Mouse (Mus musculus): Measurements from ENCODE around the gene Map1b. TPM values are rescaled to one million over a fixed set of nuclear protein-coding genes. Genes with fewer than 3 reads are reported as not detected.

The Map1b gene
- polyA plus RNA-seq, 1 experiment from 2014 or later: 460 TPM

DNA sequence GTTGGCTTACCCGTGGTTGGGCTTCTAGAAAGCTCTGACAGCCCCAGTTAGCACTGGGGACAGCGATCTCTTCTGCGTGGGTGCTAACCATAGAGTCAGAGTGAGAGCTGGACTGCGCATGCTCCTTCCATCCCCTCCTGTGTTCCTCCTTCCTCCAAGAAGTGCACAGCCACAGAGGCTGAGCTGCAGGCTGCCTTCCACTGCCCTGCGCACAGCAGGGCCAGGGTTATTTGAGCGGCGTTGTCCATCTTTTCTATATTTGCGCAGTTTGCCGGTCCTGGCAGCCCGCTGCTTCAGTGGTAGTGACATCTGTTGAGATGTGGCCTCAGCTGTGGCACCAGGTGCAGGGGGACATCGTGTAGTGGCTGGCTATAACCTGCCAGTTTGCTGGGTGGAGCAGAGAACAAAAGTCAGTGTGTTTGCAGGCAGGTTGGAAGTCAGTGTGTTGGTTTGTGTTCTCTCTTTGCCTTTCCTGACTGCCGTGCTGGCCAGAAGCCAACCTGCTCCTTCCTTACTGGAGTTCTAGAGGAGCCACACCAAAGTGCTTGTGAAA lies 118.1 kb downstream of the Map1b start:
- DNase-seq (ENCODE audit: extremely low spot score, low spot score): no peak
- peaks cover 48% of the 10 kb centered on the region for H3K4me1 ChIP-seq
- H3K4me3 ChIP-seq: no peak overlapping the region
- H3K27me3 ChIP-seq (ENCODE audit: poor library complexity, severe bottlenecking): no peaks in the 10 kb centered on the region
- peak overlapping the region; percentile 60 for H3K27ac ChIP-seq
- 95% methylated on average over 12 of the region's 12 CpGs for WGBS
- H3K9me3 ChIP-seq: no peaks in the 10 kb centered on the region
- H3K36me3 ChIP-seq (replicated peaks): peaks cover 38% of the 10 kb centered on the region

- 58% methylated on average over 7 of the region's 7 CpGs for WGBS
- Histone ChIP-seq H3K9me3 (no peaks in the 10 kb centered on the region), H3K27ac (peak overlapping the region; percentile 60), H3K4me3 (no peak overlapping the region), H3K36me3 (replicated peaks) (peaks cover 30% of the 10 kb centered on the region), H3K4me1 (peaks cover 48% of the 10 kb centered on the region), H3K27me3 (ENCODE audit: poor library complexity, severe bottlenecking) (no peaks in the 10 kb centered on the region)
- no peak for DNase-seq (ENCODE audit: extremely low spot score, low spot score)
Observed at GRCm38 (mm10) chr13:99397228-99397627, 119.1 kb downstream of the Map1b start.

DNA sequence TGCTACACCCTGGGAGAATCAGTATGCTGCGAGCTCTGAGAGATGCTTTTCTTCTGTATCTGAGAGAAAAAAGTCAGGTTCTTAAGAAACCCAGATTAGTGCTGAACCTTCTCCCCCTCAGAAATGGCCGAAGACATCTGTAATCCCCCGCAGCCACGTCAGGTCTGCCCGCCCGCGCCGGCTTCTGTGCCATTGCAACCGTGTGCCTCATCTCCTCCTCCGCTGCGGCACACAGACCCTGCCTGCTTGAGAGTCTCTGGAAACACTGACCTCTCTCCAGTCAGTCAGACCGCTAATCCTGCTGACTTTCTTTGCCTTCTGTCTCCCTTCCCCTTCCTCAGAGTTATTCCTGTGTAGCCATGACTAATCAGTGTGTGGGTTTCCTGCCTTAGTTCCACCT lies 120.8 kb downstream of the Map1b start:
- no peaks in the 10 kb centered on the region for H3K27me3 ChIP-seq (ENCODE audit: poor library complexity, severe bottlenecking)
- 34% methylated on average over 12 of the region's 12 CpGs for WGBS
- no peak for DNase-seq (ENCODE audit: extremely low spot score, low spot score)
- 0 out of 2 replicates have a peak overlapping the region, but pooled peaks have one; percentile 5 for H3K4me3 ChIP-seq
- H3K9me3 ChIP-seq: no peaks in the 10 kb centered on the region
- H3K27ac ChIP-seq: peak overlapping the region; percentile 78
- H3K36me3 ChIP-seq (replicated peaks): peaks cover 24% of the 10 kb centered on the region
- H3K4me1 ChIP-seq: peaks cover 49% of the 10 kb centered on the region

GRCm38 (mm10) chr13:99394694-99395093 lies 121.6 kb downstream of the Map1b start:
- Histone ChIP-seq H3K27ac (peak overlapping the region; percentile 78), H3K4me1 (peaks cover 49% of the 10 kb centered on the region), H3K36me3 (replicated peaks) (peaks cover 26% of the 10 kb centered on the region), H3K9me3 (no peaks in the 10 kb centered on the region), H3K27me3 (ENCODE audit: poor library complexity, severe bottlenecking) (no peaks in the 10 kb centered on the region), H3K4me3 (no peak overlapping the region)
- WGBS: 58% methylated on average over 3 of the region's 3 CpGs
- DNase-seq (ENCODE audit: extremely low spot score, low spot score): no peak

- 86% methylated on average over 3 of the region's 3 CpGs for WGBS
- Histone ChIP-seq H3K4me1 (peaks cover 46% of the 10 kb centered on the region), H3K27me3 (ENCODE audit: poor library complexity, severe bottlenecking) (no peaks in the 10 kb centered on the region), H3K4me3 (no peak overlapping the region), H3K27ac (no peak overlapping the region), H3K36me3 (replicated peaks) (peaks cover 29% of the 10 kb centered on the region), H3K9me3 (no peaks in the 10 kb centered on the region)
- no peak for DNase-seq (ENCODE audit: extremely low spot score, low spot score)
Observed at GRCm38 (mm10) chr13:99393128-99393527, 123.2 kb downstream of the Map1b start.

DNA sequence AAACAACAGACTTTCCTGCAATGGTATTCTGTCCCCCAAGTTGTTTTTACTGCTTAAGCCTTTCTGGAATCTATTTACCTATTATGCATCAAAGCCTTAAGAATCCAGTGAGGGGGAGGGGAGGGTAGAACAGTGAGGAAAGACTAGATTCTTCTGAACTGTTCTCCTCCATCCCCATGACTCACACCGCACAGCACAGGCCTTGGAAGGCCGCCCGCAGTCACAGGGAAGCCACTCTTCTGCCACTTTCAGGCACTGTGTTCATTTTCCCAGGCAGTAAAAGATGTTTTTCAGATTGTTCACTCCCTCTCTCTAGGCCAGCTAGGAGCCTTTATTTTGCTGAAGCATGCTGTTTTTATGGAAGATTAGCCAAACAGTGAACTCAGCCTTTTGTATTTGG lies 124.9 kb downstream of the Map1b start:
- H3K4me3 ChIP-seq: no peak overlapping the region
- peaks cover 31% of the 10 kb centered on the region for H3K4me1 ChIP-seq
- no peaks in the 10 kb centered on the region for H3K9me3 ChIP-seq
- no peaks in the 10 kb centered on the region for H3K27me3 ChIP-seq (ENCODE audit: poor library complexity, severe bottlenecking)
- no peak for DNase-seq (ENCODE audit: extremely low spot score, low spot score)
- peaks cover 19% of the 10 kb centered on the region for H3K36me3 ChIP-seq (replicated peaks)
- 89% methylated on average over 3 of the region's 3 CpGs for WGBS
- peak overlapping the region; percentile 48; the same call in 1 of the 2 replicates for H3K27ac ChIP-seq

GRCm38 (mm10) chr13:99387901-99388811 lies 128.2 kb downstream of the Map1b start:
- H3K27ac ChIP-seq: no peak overlapping the region
- no peaks in the 10 kb centered on the region for H3K27me3 ChIP-seq (ENCODE audit: poor library complexity, severe bottlenecking)
- no peaks in the 10 kb centered on the region for H3K9me3 ChIP-seq
- no peak overlapping the region for H3K4me3 ChIP-seq
- peaks cover 20% of the 10 kb centered on the region for H3K4me1 ChIP-seq
- DNase-seq (ENCODE audit: extremely low spot score, low spot score): no peak
- peaks cover 31% of the 10 kb centered on the region for H3K36me3 ChIP-seq (replicated peaks)
- WGBS: 86% methylated on average over 7 of the region's 7 CpGs

GRCm38 (mm10) chr13:99386341-99386740 lies 130.0 kb downstream of the Map1b start:
- 91% methylated on average over 7 of the region's 7 CpGs for WGBS
- Histone ChIP-seq H3K4me1 (peaks cover 22% of the 10 kb centered on the region), H3K36me3 (replicated peaks) (peaks cover 31% of the 10 kb centered on the region), H3K27ac (no peak overlapping the region), H3K27me3 (ENCODE audit: poor library complexity, severe bottlenecking) (no peaks in the 10 kb centered on the region), H3K4me3 (no peak overlapping the region), H3K9me3 (no peaks in the 10 kb centered on the region)
- no peak for DNase-seq (ENCODE audit: extremely low spot score, low spot score)

GRCm38 (mm10) chr13:99385911-99386310 lies 130.4 kb downstream of the Map1b start:
- Histone ChIP-seq H3K27ac (no peak overlapping the region), H3K36me3 (replicated peaks) (peaks cover 35% of the 10 kb centered on the region), H3K4me3 (no peak overlapping the region), H3K4me1 (peaks cover 17% of the 10 kb centered on the region), H3K9me3 (no peaks in the 10 kb centered on the region), H3K27me3 (ENCODE audit: poor library complexity, severe bottlenecking) (no peaks in the 10 kb centered on the region)
- 92% methylated on average over 6 of the region's 6 CpGs for WGBS
- DNase-seq (ENCODE audit: extremely low spot score, low spot score): no peak

DNA sequence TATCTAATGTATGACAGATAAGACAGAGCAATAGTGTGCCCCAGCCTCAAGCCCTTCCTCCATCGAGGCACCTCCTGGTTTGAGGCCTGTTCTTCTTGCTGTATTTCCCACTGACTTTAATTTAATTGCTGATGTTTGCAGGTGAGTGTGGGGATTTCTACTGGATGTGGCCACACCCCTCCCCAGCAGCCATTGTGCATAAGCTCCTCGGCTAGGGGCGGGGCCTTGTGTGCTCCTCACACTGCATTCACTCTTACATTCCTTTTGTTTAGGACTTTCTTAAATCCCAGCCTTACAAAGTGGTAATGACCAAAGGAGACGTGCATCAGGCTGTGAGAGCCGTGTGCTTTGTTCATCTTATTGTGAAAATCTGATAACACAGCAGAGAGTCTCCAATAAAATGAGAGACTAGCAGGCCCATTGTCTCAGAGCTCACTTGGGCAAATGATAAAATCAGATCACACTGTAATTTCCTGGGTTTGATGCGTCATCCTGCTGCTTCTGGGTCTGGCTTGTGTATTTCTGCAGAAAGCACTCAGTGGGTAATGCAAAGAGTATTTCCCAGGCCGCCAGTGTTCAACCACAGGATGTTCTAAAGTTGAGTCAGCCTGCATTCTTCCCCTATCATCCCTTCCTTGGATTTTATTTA lies 131.7 kb downstream of the Map1b start:
- no peaks in the 10 kb centered on the region for H3K27me3 ChIP-seq (ENCODE audit: poor library complexity, severe bottlenecking)
- H3K27ac ChIP-seq: no peak overlapping the region
- H3K9me3 ChIP-seq: no peaks in the 10 kb centered on the region
- 48% methylated on average over 7 of the region's 7 CpGs for WGBS
- H3K4me3 ChIP-seq: no peak overlapping the region
- H3K36me3 ChIP-seq (replicated peaks): peaks cover 29% of the 10 kb centered on the region
- no peak for DNase-seq (ENCODE audit: extremely low spot score, low spot score)
- H3K4me1 ChIP-seq: peaks cover 17% of the 10 kb centered on the region

DNA sequence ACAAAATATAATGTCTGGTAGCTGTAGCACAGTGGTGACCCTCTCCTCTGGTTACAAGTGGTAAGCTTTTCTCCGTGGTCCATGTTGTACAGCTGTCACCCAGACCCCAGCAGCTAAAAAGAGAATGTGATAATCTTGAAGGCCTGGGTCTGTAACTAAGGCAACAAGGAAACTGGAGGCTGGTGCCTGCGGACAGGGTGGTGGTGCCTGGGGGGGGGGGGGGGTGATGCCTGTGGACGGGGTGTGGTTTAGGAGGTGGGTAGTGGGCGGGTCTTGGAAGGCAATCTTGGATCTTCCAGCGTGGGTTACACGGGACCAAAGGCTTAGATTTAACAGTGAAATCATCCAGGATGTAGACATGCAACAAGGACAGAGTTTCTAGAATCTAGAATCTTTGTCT lies 134.0 kb downstream of the Map1b start:
- H3K27me3 ChIP-seq (ENCODE audit: poor library complexity, severe bottlenecking): no peaks in the 10 kb centered on the region
- 65% methylated on average over 6 of the region's 6 CpGs for WGBS
- no peak for DNase-seq (ENCODE audit: extremely low spot score, low spot score)

GRCm38 (mm10) chr13:99378223-99378622 lies 138.1 kb downstream of the Map1b start:
- Histone ChIP-seq H3K4me1 (peaks cover 9% of the 10 kb centered on the region; the same call in 1 of the 2 replicates), H3K27me3 (ENCODE audit: poor library complexity, severe bottlenecking) (no peaks in the 10 kb centered on the region)
- DNase-seq (ENCODE audit: extremely low spot score, low spot score): no peak

More for the DNA sequence above, 134.0 kb downstream of the Map1b start:
- H3K36me3 ChIP-seq (replicated peaks): peaks cover 37% of the 10 kb centered on the region
- no peak overlapping the region for H3K27ac ChIP-seq
- no peaks in the 10 kb centered on the region for H3K9me3 ChIP-seq
- H3K4me1 ChIP-seq: peaks cover 17% of the 10 kb centered on the region
- H3K4me3 ChIP-seq: no peak overlapping the region

DNA sequence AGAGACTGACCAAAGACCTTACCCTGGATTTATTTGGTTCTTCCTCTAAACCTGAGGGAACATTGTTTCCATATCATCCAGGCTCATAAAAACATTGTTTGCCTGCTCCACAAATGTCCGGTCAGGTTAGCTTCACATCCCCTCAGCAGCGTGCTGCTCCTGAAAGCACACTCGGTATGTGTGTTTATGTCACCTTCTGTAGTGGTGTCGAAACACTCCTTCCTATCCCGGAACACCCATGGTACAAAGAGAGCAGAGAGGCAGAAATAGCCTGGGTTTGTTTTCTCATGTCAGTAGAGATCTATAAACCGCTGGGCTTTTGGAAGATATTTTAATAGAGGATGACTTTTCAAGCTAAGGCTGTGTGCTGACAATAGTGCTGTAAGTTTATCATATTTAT lies 139.3 kb downstream of the Map1b start:
- H3K27ac ChIP-seq: no peak overlapping the region
- H3K4me3 ChIP-seq: no peak overlapping the region

More at GRCm38 (mm10) chr13:99378223-99378622, 138.1 kb downstream of the Map1b start:
- no peaks in the 10 kb centered on the region for H3K9me3 ChIP-seq
- WGBS: 93% methylated on average over 1 of the region's 1 CpGs
- H3K36me3 ChIP-seq (replicated peaks): peaks cover 24% of the 10 kb centered on the region
- no peak overlapping the region for H3K4me3 ChIP-seq
- H3K27ac ChIP-seq: no peak overlapping the region

More for the DNA sequence above, 139.3 kb downstream of the Map1b start:
- no peaks in the 10 kb centered on the region for H3K27me3 ChIP-seq (ENCODE audit: poor library complexity, severe bottlenecking)
- no peaks in the 10 kb centered on the region for H3K9me3 ChIP-seq
- WGBS: 95% methylated on average over 6 of the region's 6 CpGs
- peaks cover 28% of the 10 kb centered on the region for H3K36me3 ChIP-seq (replicated peaks)
- DNase-seq (ENCODE audit: extremely low spot score, low spot score): no peak
- H3K4me1 ChIP-seq: peaks cover 5% of the 10 kb centered on the region; the same call in 1 of the 2 replicates

Data from forebrain, embryonic 10.5 days (tissue).